Mouse (Mus musculus) cerebellum, adult 2 months (tissue): ENCODE measurements around the gene Myof. TPM values are rescaled to one million over a fixed set of nuclear protein-coding genes. Genes with fewer than 3 reads are reported as not detected.

Source experiments
- DNase-seq, 2 experiments: peaks; one replicate each; pipeline ENCODE4 v3.0.0; 2021
- H3K27ac ChIP-seq: fragments of 200-500 bp; 2 replicates; pipeline ENCODE4 v1.5.1; 2012; ENCODE audit warnings: low read length, control low read depth, inconsistent platforms; ENCODE audit not compliant: insufficient read depth
- H3K27me3 ChIP-seq: fragments of 200-500 bp; 2 replicates; pipeline ENCODE4 v1.6.1; 2012; ENCODE audit warnings: inconsistent platforms, mild to moderate bottlenecking, low read length, moderate library complexity; ENCODE audit not compliant: control insufficient read depth, insufficient read depth
- H3K4me1 ChIP-seq: fragments of 200-500 bp; 2 replicates; pipeline ENCODE4 v1.6.1; 2011; ENCODE audit warnings: low read length; ENCODE audit not compliant: control insufficient read depth, insufficient read depth
- H3K4me3 ChIP-seq: fragments of 200-500 bp; replicated peaks from 2 replicates; pipeline ENCODE3; 2011; ENCODE audit warnings: mild to moderate bottlenecking, low read depth, low read length, control low read depth; ENCODE audit not compliant: insufficient read depth
- CTCF ChIP-seq: fragments of 200-500 bp; IDR thresholded peaks from 2 replicates; pipeline ENCODE4 v1.5.1; 2011; ENCODE audit warnings: low read depth, mild to moderate bottlenecking, control low read depth, low read length, moderate library complexity, borderline replicate concordance; ENCODE audit not compliant: insufficient read depth
- POLR2A ChIP-seq: fragments of 200-500 bp; IDR thresholded peaks from 2 replicates; pipeline ENCODE4 v1.6.1; 2011; ENCODE audit warnings: low read length, control low read depth, borderline replicate concordance; ENCODE audit not compliant: insufficient read depth
- WGBS: fragments of 180-500 bp; shearing (Covaris S2); methylation state at CpG from one replicate; pipeline ENCODE4 v1.1.7; 2018; 5-methylcytosine and 5-hydroxymethylcytosine counted together
- polyA plus RNA-seq: library from polyadenylated mRNA; depleted of rRNA; stranded (reverse); fragments of >200 nt; gene quantifications from 2 replicates; pipeline ENCODE4 v1.2.3, GENCODE M21; 2012

Gene Myof
- polyA plus RNA-seq, 1 experiment, result 2.1 TPM

GRCm38 (mm10) chr19:38077851-38078540 is 34.6 kb upstream of the Myof start:
- WGBS, result 7% methylated on average over 3 of the region's 3 CpGs
- Histone ChIP-seq H3K4me3 (no peak overlapping the region), H3K27ac (no peak overlapping the region), H3K4me1 (0 out of 2 replicates have a peak, but pooled peaks cover 2% of the 10 kb centered on the region), H3K27me3 (no peaks in the 10 kb centered on the region)
- TF ChIP-seq POLR2A, result no peak
- no peak for TF ChIP-seq CTCF
- peak; percentile 12 to 49 for DNase-seq

- Histone ChIP-seq H3K27me3 (no peaks in the 10 kb centered on the region), H3K4me1 (0 out of 2 replicates have a peak, but pooled peaks cover 2% of the 10 kb centered on the region), H3K27ac (no peak overlapping the region), H3K4me3 (no peak overlapping the region)
- DNase-seq, result peak in 1 of 2 experiments; percentile 19
- WGBS, result 44% methylated on average over 2 of the region's 2 CpGs
- no peak for TF ChIP-seq POLR2A
- no peak for TF ChIP-seq CTCF
Observed at GRCm38 (mm10) chr19:38076251-38076650, 32.9 kb upstream of the Myof start.

GRCm38 (mm10) chr19:38075051-38075450 is 31.7 kb upstream of the Myof start:
- TF ChIP-seq POLR2A (no peak), CTCF (no peak)
- Histone ChIP-seq H3K4me1 (0 out of 2 replicates have a peak, but pooled peaks cover 2% of the 10 kb centered on the region), H3K27me3 (no peaks in the 10 kb centered on the region), H3K27ac (no peak overlapping the region), H3K4me3 (no peak overlapping the region)
- no peak for DNase-seq
- 82% methylated on average over 11 of the region's 11 CpGs for WGBS

- DNase-seq, result no peak
- H3K27me3 ChIP-seq, result no peaks in the 10 kb centered on the region
- no peak overlapping the region for H3K4me3 ChIP-seq
- H3K4me1 ChIP-seq, result 0 out of 2 replicates have a peak, but pooled peaks cover 2% of the 10 kb centered on the region
- TF ChIP-seq POLR2A (no peak), CTCF (no peak)
- H3K27ac ChIP-seq, result no peak overlapping the region
- WGBS, result 89% methylated on average over 5 of the region's 5 CpGs
Observed at GRCm38 (mm10) chr19:38073226-38073625, 29.8 kb upstream of the Myof start.

GRCm38 (mm10) chr19:38064051-38064450 is 20.7 kb upstream of the Myof start:
- no peak for DNase-seq
- TF ChIP-seq POLR2A (no peak), CTCF (no peak)
- Histone ChIP-seq H3K27ac (no peak overlapping the region), H3K4me1 (no peaks in the 10 kb centered on the region), H3K27me3 (no peaks in the 10 kb centered on the region), H3K4me3 (no peak overlapping the region)
- WGBS, result 98% methylated on average over 1 of the region's 1 CpGs

GRCm38 (mm10) chr19:38063201-38063600 is 19.8 kb upstream of the Myof start:
- no peaks in the 10 kb centered on the region for H3K27me3 ChIP-seq
- no peak for TF ChIP-seq CTCF
- no peak for TF ChIP-seq POLR2A
- WGBS, result 93% methylated on average over 3 of the region's 3 CpGs

GRCm38 (mm10) chr19:38056931-38057330 is 13.6 kb upstream of the Myof start:
- TF ChIP-seq POLR2A, result no peak
- Histone ChIP-seq H3K4me1 (no peaks in the 10 kb centered on the region), H3K27ac (no peak overlapping the region), H3K4me3 (no peak overlapping the region), H3K27me3 (no peaks in the 10 kb centered on the region)
- DNase-seq, result no peak
- 72% methylated on average over 8 of the region's 8 CpGs for WGBS

More at GRCm38 (mm10) chr19:38063201-38063600, 19.8 kb upstream of the Myof start:
- Histone ChIP-seq H3K4me3 (no peak overlapping the region), H3K4me1 (no peaks in the 10 kb centered on the region), H3K27ac (no peak overlapping the region)
- DNase-seq, result no peak

GRCm38 (mm10) chr19:38056276-38056675 is 12.9 kb upstream of the Myof start:
- no peak for DNase-seq
- 46% methylated on average over 3 of the region's 3 CpGs for WGBS
- TF ChIP-seq CTCF, result no peak
- TF ChIP-seq POLR2A, result no peak
- H3K27me3 ChIP-seq, result no peaks in the 10 kb centered on the region
- H3K4me1 ChIP-seq, result no peaks in the 10 kb centered on the region
- no peak overlapping the region for H3K4me3 ChIP-seq
- no peak overlapping the region for H3K27ac ChIP-seq
